Mouse (Mus musculus) G1E (cell line): ENCODE data around the gene Grin2c. TPM values are rescaled to one million over a fixed set of nuclear protein-coding genes. Genes with fewer than 3 reads are reported as not detected.

Source experiments
- ATAC-seq: 2 replicates; pipeline ENCODE4 v1.8.0; 2016; ENCODE audit warnings: mild to moderate bottlenecking; ENCODE audit not compliant: insufficient number of reproducible peaks, poor library complexity, low FRiP score, severe bottlenecking; ENCODE audit errors: extremely low read depth
- DNase-seq: peaks from one replicate; pipeline ENCODE4 v3.0.0; 2012; ENCODE audit warnings: low spot score
- H3K27me3 ChIP-seq: 2 replicates; pipeline ENCODE4 v1.6.1; 2012; ENCODE audit warnings: mild to moderate bottlenecking, low read length, inconsistent platforms; ENCODE audit not compliant: insufficient read depth
- H3K36me3 ChIP-seq: replicated peaks from 2 replicates; pipeline ENCODE3; 2012; ENCODE audit warnings: mild to moderate bottlenecking, inconsistent platforms
- H3K4me1 ChIP-seq: 2 replicates; pipeline ENCODE4 v1.6.1; 2012; ENCODE audit warnings: low read depth, low read length, inconsistent platforms, mixed read lengths; ENCODE audit not compliant: insufficient read depth
- H3K4me3 ChIP-seq: 2 replicates; pipeline ENCODE4 v1.5.1; 2012; ENCODE audit warnings: low read depth, mild to moderate bottlenecking, inconsistent platforms, low read length, moderate library complexity, mixed read lengths
- H3K9me3 ChIP-seq: replicated peaks from 2 replicates; pipeline ENCODE4 v1.6.1; 2012; ENCODE audit warnings: inconsistent platforms
- CTCF ChIP-seq: IDR thresholded peaks from 2 replicates; pipeline ENCODE4 v1.5.1; 2012; ENCODE audit warnings: low read depth, low read length, inconsistent platforms, mixed read lengths
- GATA1 ChIP-seq: IDR thresholded peaks from 2 replicates; pipeline ENCODE4 v1.6.1; 2012; ENCODE audit warnings: borderline replicate concordance, low read length, inconsistent platforms, mixed read lengths
- GATA2 ChIP-seq: IDR thresholded peaks from 2 replicates; pipeline ENCODE4 v1.6.1; 2012; ENCODE audit warnings: low read depth, low read length, inconsistent platforms, borderline replicate concordance
- POLR2AphosphoS5 ChIP-seq: IDR thresholded peaks from 2 replicates; pipeline ENCODE4 v1.6.1; 2012; ENCODE audit warnings: low read depth, low read length, inconsistent platforms; ENCODE audit not compliant: insufficient replicate concordance
- TAL1 ChIP-seq: conservative IDR thresholded peaks from 2 replicates; pipeline ENCODE4 v1.6.1; 2012; ENCODE audit warnings: low read depth, low read length, inconsistent platforms, mixed read lengths
- polyA plus RNA-seq: library from polyadenylated mRNA; stranded (reverse); fragments of >175 nt; gene quantifications from 2 replicates; pipeline ENCODE4 v1.2.3, GENCODE M21; 2012
- total RNA-seq, 2 experiments: library from RNA; stranded (forward) in 1 of 2; stranded (reverse) in 1 of 2; fragments of 200-1000 nt in 1 of 2; fragments of >200 nt in 1 of 2; fragmentation: Nextera tagmentation in 1 of 2; gene quantifications; 2 replicates each; pipeline ENCODE4 v1.2.3; 2014 to 2017

Gene Grin2c
- total and polyA plus RNA-seq, 3 experiments, result 0.53 TPM; not detected in 2

- ATAC-seq (no peak), DNase-seq (no peak)
- TF ChIP-seq CTCF (0 out of 2 replicates have a peak, but pooled peaks have one; percentile 23), GATA1 (no peak)
- Histone ChIP-seq H3K27me3 (no peaks in the 10 kb centered on the region), H3K9me3 (no peaks in the 10 kb centered on the region), H3K36me3 (peaks cover 93% of the 10 kb centered on the region), H3K4me3 (no peak overlapping the region), H3K4me1 (peaks cover 7% of the 10 kb centered on the region)
Measured at GRCm38 (mm10) chr11:115224889-115225288, 42.2 kb downstream of the Grin2c start.

GRCm38 (mm10) chr11:115223877-115224276, 43.2 kb downstream of the Grin2c start:
- TF ChIP-seq GATA1 (no peak), POLR2AphosphoS5 (no peak), TAL1 (no peak), CTCF (no peak), GATA2 (no peak)
- H3K4me1 ChIP-seq, result peaks cover 16% of the 10 kb centered on the region
- H3K36me3 ChIP-seq, result peaks cover 93% of the 10 kb centered on the region

GRCm38 (mm10) chr11:115223451-115223850, 43.6 kb downstream of the Grin2c start:
- DNase-seq (no peak), ATAC-seq (no peak)
- TF ChIP-seq TAL1 (no peak), POLR2AphosphoS5 (no peak), GATA2 (no peak), CTCF (no peak), GATA1 (no peak)
- H3K9me3 ChIP-seq, result no peaks in the 10 kb centered on the region
- peaks cover 93% of the 10 kb centered on the region for H3K36me3 ChIP-seq
- no peaks in the 10 kb centered on the region for H3K27me3 ChIP-seq
- H3K4me3 ChIP-seq, result no peak overlapping the region
- H3K4me1 ChIP-seq, result peaks cover 18% of the 10 kb centered on the region

More at GRCm38 (mm10) chr11:115223877-115224276, 43.2 kb downstream of the Grin2c start:
- no peak overlapping the region for H3K4me3 ChIP-seq
- H3K9me3 ChIP-seq, result no peaks in the 10 kb centered on the region
- no peaks in the 10 kb centered on the region for H3K27me3 ChIP-seq
- DNase-seq (no peak), ATAC-seq (no peak)

- TF ChIP-seq GATA2 (no peak), GATA1 (no peak), POLR2AphosphoS5 (no peak), CTCF (no peak), TAL1 (no peak)
- Histone ChIP-seq H3K4me1 (peaks cover 27% of the 10 kb centered on the region), H3K36me3 (peaks cover 92% of the 10 kb centered on the region), H3K27me3 (no peaks in the 10 kb centered on the region), H3K9me3 (no peaks in the 10 kb centered on the region), H3K4me3 (no peak overlapping the region)
- DNase-seq (no peak), ATAC-seq (no peak)
Measured at GRCm38 (mm10) chr11:115222570-115222969, 44.5 kb downstream of the Grin2c start.

GRCm38 (mm10) chr11:115222077-115222476, 45.0 kb downstream of the Grin2c start:
- Histone ChIP-seq H3K4me3 (no peak overlapping the region), H3K36me3 (peaks cover 93% of the 10 kb centered on the region), H3K27me3 (no peaks in the 10 kb centered on the region), H3K9me3 (no peaks in the 10 kb centered on the region), H3K4me1 (peaks cover 30% of the 10 kb centered on the region)
- DNase-seq (no peak), ATAC-seq (no peak)
- TF ChIP-seq GATA2 (no peak), TAL1 (no peak), CTCF (no peak)

- Histone ChIP-seq H3K36me3 (peaks cover 90% of the 10 kb centered on the region), H3K27me3 (no peaks in the 10 kb centered on the region), H3K9me3 (no peaks in the 10 kb centered on the region), H3K4me3 (no peak overlapping the region), H3K4me1 (peaks cover 34% of the 10 kb centered on the region)
- no peak for TF ChIP-seq TAL1
- no peak for DNase-seq
- no peak for ATAC-seq
Measured at GRCm38 (mm10) chr11:115219685-115220084, 47.4 kb downstream of the Grin2c start.

- Histone ChIP-seq H3K4me3 (no peak overlapping the region), H3K4me1 (peaks cover 34% of the 10 kb centered on the region), H3K9me3 (no peaks in the 10 kb centered on the region), H3K27me3 (no peaks in the 10 kb centered on the region), H3K36me3 (peaks cover 90% of the 10 kb centered on the region)
- ATAC-seq, result peak; percentile 37
- no peak for TF ChIP-seq GATA1
- no peak for TF ChIP-seq POLR2AphosphoS5
- no peak for DNase-seq
Measured at GRCm38 (mm10) chr11:115219263-115219662, 47.8 kb downstream of the Grin2c start.
